Mouse (Mus musculus): ENCODE data around the gene Olfr1054. TPM values are rescaled to one million over a fixed set of nuclear protein-coding genes. Genes with fewer than 3 reads are reported as not detected.
"Not testable (repeated sequence)": the region's sequence is repeated elsewhere in the genome, so short reads cannot be mapped to it uniquely, and the experiment has no call there.

The Olfr1054 gene
- not detected in 2 replicates for polyA plus RNA-seq (2014; fragmentation: Nextera tagmentation; extraction: Ambion mirVana)

DNA sequence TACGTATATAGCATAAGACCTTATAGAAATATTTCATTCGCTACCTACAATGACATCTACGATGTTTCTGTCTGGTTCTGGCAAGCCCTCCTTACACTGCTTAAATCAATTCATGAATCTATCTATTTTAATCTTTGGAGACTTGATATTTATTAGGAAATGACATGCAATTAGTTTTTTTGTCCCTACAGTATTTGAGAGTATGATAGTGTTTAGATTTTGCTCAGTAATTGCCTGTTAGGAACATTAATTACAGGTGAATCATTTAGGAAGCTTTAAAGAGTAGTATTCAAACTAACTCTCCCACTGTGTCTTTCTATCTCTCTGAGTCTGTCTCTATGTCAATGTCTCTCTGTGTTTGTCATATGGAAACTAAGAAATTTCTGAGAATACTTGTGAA lies at the start of gene Olfr1054:
TSS of gene Olfr1054 (minus strand) at position 101 of the 400 bp plus-strand sequence.
- DNase-seq (ENCODE audit: low spot score) (no peak), ATAC-seq (replicated peaks; ENCODE audit: low FRiP score) (no peak)
- Histone ChIP-seq H3K9ac (ENCODE audit: low read length) (no peak within 1 kb of the TSS), H3K9me3 (ENCODE audit: control insufficient read depth, low read length) (no peaks in the 10 kb centered on the region), H3K27ac (ENCODE audit: low read depth, low read length) (no peak within 1 kb of the TSS), H3K4me1 (replicated peaks; ENCODE audit: control insufficient read depth, insufficient read depth, low read length) (no peaks in the 10 kb centered on the region), H3K4me3 (ENCODE audit: low read depth, low read length) (no peak within 1 kb of the TSS), H3K27me3 (ENCODE audit: control insufficient read depth, insufficient read depth, low read length) (no peaks in the 10 kb centered on the region), H3K36me3 (ENCODE audit: control insufficient read depth, insufficient read depth, low read length) (no peaks in the 10 kb centered on the region), H3K4me2 (ENCODE audit: low read depth, low read length, severe bottlenecking) (no peak within 1 kb of the TSS)
- whole genome bisulfite sequencing, result 85% methylated on average over 3 of the region's 3 CpGs

DNA sequence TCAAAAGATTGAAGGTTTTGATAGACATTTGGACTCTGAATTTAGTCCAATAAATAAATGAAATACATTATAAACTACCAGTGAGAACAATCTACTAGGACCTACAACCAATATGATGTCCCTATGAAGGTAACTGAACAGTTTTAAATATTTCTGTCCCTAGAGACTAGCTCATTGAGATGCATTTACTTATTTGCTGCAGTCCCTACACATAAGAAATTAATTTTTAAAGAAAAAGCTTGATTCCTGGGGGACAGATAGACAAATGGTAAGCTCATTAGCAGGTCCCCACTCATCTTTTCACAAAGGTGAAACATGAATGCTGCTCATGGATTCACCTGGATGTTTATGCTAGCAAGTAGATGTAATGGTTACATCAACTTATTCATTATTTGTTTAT lies 43.1 kb upstream of the Olfr1054 start, which contains the start of gene Olfr1057:
TSS of gene Olfr1057 (minus strand) at position 101 of the 400 bp plus-strand sequence.
- H3K4me2 ChIP-seq (ENCODE audit: low read depth, low read length, severe bottlenecking), result no peak within 1 kb of the TSS
- H3K9ac ChIP-seq (ENCODE audit: low read length), result no peak within 1 kb of the TSS
- no peaks in the 10 kb centered on the region for H3K36me3 ChIP-seq (ENCODE audit: control insufficient read depth, insufficient read depth, low read length)
- no peaks in the 10 kb centered on the region for H3K4me1 ChIP-seq (replicated peaks; ENCODE audit: control insufficient read depth, insufficient read depth, low read length)
- no peak for DNase-seq (ENCODE audit: low spot score)
- no peak within 1 kb of the TSS for H3K4me3 ChIP-seq (ENCODE audit: low read depth, low read length)
- no peaks in the 10 kb centered on the region for H3K27me3 ChIP-seq (ENCODE audit: control insufficient read depth, insufficient read depth, low read length)
- H3K27ac ChIP-seq (ENCODE audit: low read depth, low read length), result no peak within 1 kb of the TSS
- H3K9me3 ChIP-seq (ENCODE audit: control insufficient read depth, low read length), result no peaks in the 10 kb centered on the region
- ATAC-seq (replicated peaks; ENCODE audit: low FRiP score), result no peak

DNA sequence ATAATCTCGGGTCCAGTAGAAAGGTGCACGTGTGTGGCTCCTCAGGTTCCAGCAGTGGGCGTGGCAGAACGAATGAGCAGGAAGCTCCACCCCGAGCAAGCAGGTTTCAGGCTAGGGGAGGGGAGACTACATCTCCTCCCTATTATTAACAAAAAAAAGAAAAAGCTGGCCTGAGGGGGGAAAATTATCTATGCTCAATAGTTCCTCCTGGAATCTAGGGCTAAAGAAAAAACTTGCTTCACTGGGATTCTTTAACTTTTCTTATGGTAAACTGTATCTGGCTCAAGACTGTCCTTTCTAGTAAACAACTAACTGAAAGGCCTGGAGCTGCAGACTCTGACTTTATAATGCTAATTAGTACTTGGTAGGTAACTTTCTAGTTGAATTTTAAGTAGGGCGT lies 31.1 kb upstream of the Olfr1054 start:
- not testable (repeated sequence) for H3K4me2 ChIP-seq (ENCODE audit: low read depth, low read length, severe bottlenecking); H3K36me3 ChIP-seq (ENCODE audit: control insufficient read depth, insufficient read depth, low read length); H3K9ac ChIP-seq (ENCODE audit: low read length); ATAC-seq (replicated peaks; ENCODE audit: low FRiP score); H3K27me3 ChIP-seq (ENCODE audit: control insufficient read depth, insufficient read depth, low read length); H3K27ac ChIP-seq (ENCODE audit: low read depth, low read length); DNase-seq (ENCODE audit: low spot score); H3K4me1 ChIP-seq (replicated peaks; ENCODE audit: control insufficient read depth, insufficient read depth, low read length); H3K9me3 ChIP-seq (ENCODE audit: control insufficient read depth, low read length); H3K4me3 ChIP-seq (ENCODE audit: low read depth, low read length)
- WGBS, result no CpG with 5 or more reads among the region's 6 CpGs

DNA sequence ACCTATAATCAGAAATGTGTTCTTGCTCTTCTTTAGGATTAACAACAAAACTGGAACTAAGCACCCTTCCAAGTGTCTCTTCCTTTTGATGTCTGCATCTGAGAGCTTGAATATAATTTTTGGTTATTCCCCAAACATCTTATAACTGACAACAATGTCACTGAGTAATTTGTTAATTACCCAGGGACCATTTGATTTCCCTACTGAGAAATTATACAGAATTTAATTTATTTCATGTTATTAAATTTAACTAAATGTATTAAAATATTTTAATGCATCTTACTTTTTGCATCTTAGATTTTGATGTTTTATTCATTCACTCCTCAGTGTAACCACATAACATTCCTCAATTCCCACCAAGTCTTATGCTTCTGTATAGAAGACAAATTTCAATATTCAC lies 27.1 kb upstream of the Olfr1054 start, which contains the start of gene Olfr1056:
TSS of gene Olfr1056 (minus strand) at position 101 of the 400 bp plus-strand sequence.
- no peak for ATAC-seq (replicated peaks; ENCODE audit: low FRiP score)
- H3K27me3 ChIP-seq (ENCODE audit: control insufficient read depth, insufficient read depth, low read length), result no peaks in the 10 kb centered on the region
- no peak within 1 kb of the TSS for H3K9ac ChIP-seq (ENCODE audit: low read length)
- no peak within 1 kb of the TSS for H3K27ac ChIP-seq (ENCODE audit: low read depth, low read length)
- H3K4me2 ChIP-seq (ENCODE audit: low read depth, low read length, severe bottlenecking), result no peak within 1 kb of the TSS
- H3K9me3 ChIP-seq (ENCODE audit: control insufficient read depth, low read length), result no peaks in the 10 kb centered on the region
- H3K36me3 ChIP-seq (ENCODE audit: control insufficient read depth, insufficient read depth, low read length), result no peaks in the 10 kb centered on the region
- H3K4me1 ChIP-seq (replicated peaks; ENCODE audit: control insufficient read depth, insufficient read depth, low read length), result no peaks in the 10 kb centered on the region
- DNase-seq (ENCODE audit: low spot score), result no peak
- H3K4me3 ChIP-seq (ENCODE audit: low read depth, low read length), result no peak within 1 kb of the TSS

DNA sequence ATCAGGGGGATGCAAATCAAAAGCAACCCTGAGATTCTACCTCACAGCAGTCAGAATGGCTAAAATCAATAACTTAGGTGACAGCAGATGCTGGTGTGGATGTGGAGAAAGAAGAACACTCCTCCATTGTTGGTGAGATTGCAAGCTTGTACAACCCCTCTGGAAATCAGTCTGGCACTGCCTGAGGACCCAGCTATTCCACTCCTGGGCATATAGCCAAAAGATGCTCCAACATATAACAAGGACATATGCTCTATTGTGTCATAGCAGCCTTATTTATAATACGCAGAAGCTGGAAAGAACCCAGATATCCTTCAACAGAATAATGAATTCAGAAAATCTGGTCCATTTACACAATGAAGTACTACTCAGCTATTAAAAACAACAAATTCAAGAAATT lies 16.5 kb upstream of the Olfr1054 start:
- H3K36me3 ChIP-seq (ENCODE audit: control insufficient read depth, insufficient read depth, low read length); H3K9ac ChIP-seq (ENCODE audit: low read length); H3K4me2 ChIP-seq (ENCODE audit: low read depth, low read length, severe bottlenecking); H3K27me3 ChIP-seq (ENCODE audit: control insufficient read depth, insufficient read depth, low read length); ATAC-seq (replicated peaks; ENCODE audit: low FRiP score); DNase-seq (ENCODE audit: low spot score); H3K4me1 ChIP-seq (replicated peaks; ENCODE audit: control insufficient read depth, insufficient read depth, low read length); H3K4me3 ChIP-seq (ENCODE audit: low read depth, low read length); H3K9me3 ChIP-seq (ENCODE audit: control insufficient read depth, low read length); H3K27ac ChIP-seq (ENCODE audit: low read depth, low read length): not testable (repeated sequence)
- 92% methylated on average over 1 of the region's 1 CpGs for WGBS

DNA sequence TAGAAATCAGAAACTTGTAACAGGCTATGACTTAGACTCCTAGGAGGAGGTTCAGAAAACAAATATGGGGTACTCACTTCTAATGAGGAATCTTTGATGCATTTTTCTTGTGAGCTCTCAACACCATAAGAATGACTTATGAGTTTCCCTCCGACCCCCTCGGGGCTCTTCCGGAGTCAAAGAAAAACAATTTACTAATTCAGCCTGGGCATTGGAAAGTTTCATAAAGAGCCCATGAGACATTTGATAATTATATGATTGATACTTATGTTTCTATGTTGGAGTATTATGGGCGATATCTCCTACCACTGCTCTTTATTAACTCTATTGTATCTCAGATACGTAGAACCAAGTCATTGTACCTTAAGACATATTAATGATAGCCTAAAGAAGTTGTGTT lies 15.0 kb upstream of the Olfr1054 start, which contains the start of gene Olfr1055:
TSS of gene Olfr1055 (minus strand) at position 101 of the 400 bp plus-strand sequence.
- H3K27me3 ChIP-seq (ENCODE audit: control insufficient read depth, insufficient read depth, low read length), result no peaks in the 10 kb centered on the region
- no peak within 1 kb of the TSS for H3K4me2 ChIP-seq (ENCODE audit: low read depth, low read length, severe bottlenecking)
- H3K27ac ChIP-seq (ENCODE audit: low read depth, low read length), result no peak within 1 kb of the TSS
- ATAC-seq (replicated peaks; ENCODE audit: low FRiP score) (no peak), DNase-seq (ENCODE audit: low spot score) (no peak)
- 97% methylated on average over 5 of the region's 5 CpGs for WGBS
- H3K4me1 ChIP-seq (replicated peaks; ENCODE audit: control insufficient read depth, insufficient read depth, low read length), result no peaks in the 10 kb centered on the region
- H3K9me3 ChIP-seq (ENCODE audit: control insufficient read depth, low read length), result no peaks in the 10 kb centered on the region
- no peak within 1 kb of the TSS for H3K4me3 ChIP-seq (ENCODE audit: low read depth, low read length)
- H3K36me3 ChIP-seq (ENCODE audit: control insufficient read depth, insufficient read depth, low read length), result no peaks in the 10 kb centered on the region
- no peak within 1 kb of the TSS for H3K9ac ChIP-seq (ENCODE audit: low read length)

DNA sequence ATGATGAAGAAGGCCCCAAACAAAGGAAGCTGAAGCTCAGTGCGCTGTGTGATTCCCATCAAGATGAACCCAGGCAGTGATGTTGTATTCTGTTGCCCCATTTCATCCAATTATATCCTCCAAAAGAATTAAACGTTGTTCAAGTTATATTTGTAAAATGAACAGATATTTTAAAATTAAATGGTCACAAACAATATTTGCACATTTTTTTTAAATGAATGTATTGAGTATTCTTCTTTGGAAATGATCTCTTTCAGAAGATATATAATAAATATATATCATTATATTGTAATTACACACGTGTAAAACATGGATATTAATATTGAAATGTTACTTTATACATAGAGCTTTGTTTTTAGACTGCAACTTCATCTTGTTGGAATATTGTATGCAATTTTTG lies 20.0 kb downstream of the Olfr1054 start, which contains the start of gene Olfr1053:
TSS of gene Olfr1053 (minus strand) at position 101 of the 400 bp plus-strand sequence.
- no peak within 1 kb of the TSS for H3K4me3 ChIP-seq (ENCODE audit: low read depth, low read length)
- H3K4me2 ChIP-seq (ENCODE audit: low read depth, low read length, severe bottlenecking), result no peak within 1 kb of the TSS
- 70% methylated on average over 3 of the region's 3 CpGs for WGBS
- no peaks in the 10 kb centered on the region for H3K9me3 ChIP-seq (ENCODE audit: control insufficient read depth, low read length)
- H3K9ac ChIP-seq (ENCODE audit: low read length), result no peak within 1 kb of the TSS
- H3K36me3 ChIP-seq (ENCODE audit: control insufficient read depth, insufficient read depth, low read length), result no peaks in the 10 kb centered on the region
- no peak within 1 kb of the TSS for H3K27ac ChIP-seq (ENCODE audit: low read depth, low read length)
- DNase-seq (ENCODE audit: low spot score), result no peak
- no peaks in the 10 kb centered on the region for H3K4me1 ChIP-seq (replicated peaks; ENCODE audit: control insufficient read depth, insufficient read depth, low read length)
- no peak for ATAC-seq (replicated peaks; ENCODE audit: low FRiP score)
- no peaks in the 10 kb centered on the region for H3K27me3 ChIP-seq (ENCODE audit: control insufficient read depth, insufficient read depth, low read length)

DNA sequence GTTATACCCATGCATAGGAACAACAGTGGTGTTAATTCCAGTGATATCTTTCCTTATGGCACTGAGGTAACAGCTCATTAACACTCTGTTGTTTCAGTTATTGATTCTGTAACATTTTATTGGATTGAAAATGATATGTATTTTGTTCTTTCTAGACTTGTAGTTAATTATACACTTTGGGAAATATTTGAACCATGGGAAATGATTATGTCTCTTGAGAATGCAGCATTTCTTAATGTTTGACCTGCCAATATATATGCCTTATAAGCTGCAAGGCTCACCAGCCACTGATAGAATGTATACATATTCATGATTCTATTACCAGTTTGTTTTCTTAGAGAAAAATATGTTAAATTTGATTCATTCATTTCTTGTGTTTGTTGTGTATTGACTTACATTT lies 43.1 kb downstream of the Olfr1054 start, which contains the start of gene Olfr1052:
TSS of gene Olfr1052 (plus strand) at position 301 of the 400 bp plus-strand sequence.
- H3K27me3 ChIP-seq (ENCODE audit: control insufficient read depth, insufficient read depth, low read length), result no peaks in the 10 kb centered on the region
- no peak for ATAC-seq (replicated peaks; ENCODE audit: low FRiP score)

More for the DNA sequence above, 43.1 kb downstream of the Olfr1054 start, which contains the start of gene Olfr1052:
- no peak within 1 kb of the TSS for H3K4me3 ChIP-seq (ENCODE audit: low read depth, low read length)
- no peak within 1 kb of the TSS for H3K9ac ChIP-seq (ENCODE audit: low read length)
- no peaks in the 10 kb centered on the region for H3K36me3 ChIP-seq (ENCODE audit: control insufficient read depth, insufficient read depth, low read length)
- no peak within 1 kb of the TSS for H3K27ac ChIP-seq (ENCODE audit: low read depth, low read length)
- no peaks in the 10 kb centered on the region for H3K4me1 ChIP-seq (replicated peaks; ENCODE audit: control insufficient read depth, insufficient read depth, low read length)
- H3K9me3 ChIP-seq (ENCODE audit: control insufficient read depth, low read length), result no peaks in the 10 kb centered on the region
- DNase-seq (ENCODE audit: low spot score), result no peak
- H3K4me2 ChIP-seq (ENCODE audit: low read depth, low read length, severe bottlenecking), result no peak within 1 kb of the TSS
